Mouse (Mus musculus): ENCODE results near the gene Nup153.

Nup153 gene

GRCm38 (mm10) chr13:46727038-46727836 lies 503 bp downstream of the Nup153 start:
- no peak for DNase-seq

- peak; percentile 42 for DNase-seq
These were observed 1.3 kb downstream of the Nup153 start for GRCm38 (mm10) chr13:46726288-46727037.

- DNase-seq, result no peak
These were observed 2.5 kb downstream of the Nup153 start for GRCm38 (mm10) chr13:46725227-46725626.

- DNase-seq, result no peak
These were observed 3.4 kb downstream of the Nup153 start for GRCm38 (mm10) chr13:46724371-46724770.

- DNase-seq, result no peak
These were observed 6.7 kb downstream of the Nup153 start for GRCm38 (mm10) chr13:46721009-46721408.

GRCm38 (mm10) chr13:46718893-46719400 lies 8.8 kb downstream of the Nup153 start:
- DNase-seq, result no peak

GRCm38 (mm10) chr13:46715976-46716639 lies 11.6 kb downstream of the Nup153 start:
- no peak for DNase-seq

GRCm38 (mm10) chr13:46713486-46713885 lies 14.3 kb downstream of the Nup153 start:
- no peak for DNase-seq

GRCm38 (mm10) chr13:46703138-46703537 lies 24.6 kb downstream of the Nup153 start:
- DNase-seq, result no peak

- DNase-seq, result no peak
These were observed 26.3 kb downstream of the Nup153 start for GRCm38 (mm10) chr13:46701486-46701885.

GRCm38 (mm10) chr13:46699372-46699771 lies 28.4 kb downstream of the Nup153 start:
- no peak for DNase-seq

GRCm38 (mm10) chr13:46696788-46697187 lies 31.0 kb downstream of the Nup153 start:
- DNase-seq, result no peak

- no peak for DNase-seq
These were observed 31.8 kb downstream of the Nup153 start for GRCm38 (mm10) chr13:46695932-46696331.

- no peak for DNase-seq
These were observed 32.3 kb downstream of the Nup153 start for GRCm38 (mm10) chr13:46695296-46695908.

- DNase-seq, result no peak
These were observed 37.0 kb downstream of the Nup153 start for GRCm38 (mm10) chr13:46690559-46691241.

GRCm38 (mm10) chr13:46683370-46683769 lies 44.4 kb downstream of the Nup153 start:
- no peak for DNase-seq

- peak; percentile 32 for DNase-seq
These were observed 44.8 kb downstream of the Nup153 start for GRCm38 (mm10) chr13:46682921-46683320.

GRCm38 (mm10) chr13:46677721-46678120 lies 50.0 kb downstream of the Nup153 start:
- no peak for DNase-seq

- no peak for DNase-seq
These were observed 53.1 kb downstream of the Nup153 start for GRCm38 (mm10) chr13:46674601-46675000.

GRCm38 (mm10) chr13:46670514-46670913 lies 57.2 kb downstream of the Nup153 start:
- DNase-seq, result no peak

GRCm38 (mm10) chr13:46669620-46670271 lies 58.0 kb downstream of the Nup153 start:
- no peak for DNase-seq

All from cerebellum, adult 11 months (tissue).